Mouse (Mus musculus) small intestine, adult 2 months (tissue): ENCODE measurements around the gene Cphx2. TPM values are rescaled to one million over a fixed set of nuclear protein-coding genes. Genes with fewer than 3 reads are reported as not detected.
"Not testable (repeated sequence)": the region's sequence is repeated elsewhere in the genome, so short reads cannot be mapped to it uniquely, and the experiment has no call there.

ENCODE experiments used
- H3K27ac ChIP-seq: fragments of 200-500 bp; 2 replicates; pipeline ENCODE4 v1.5.1; 2012; ENCODE audit warnings: low read depth, low read length, control low read depth, inconsistent platforms; ENCODE audit not compliant: insufficient read depth
- H3K27me3 ChIP-seq: fragments of 200-500 bp; 2 replicates; pipeline ENCODE4 v1.6.1; 2012; ENCODE audit warnings: mild to moderate bottlenecking, moderate library complexity, low read length, inconsistent platforms; ENCODE audit not compliant: control insufficient read depth, insufficient read depth
- H3K36me3 ChIP-seq: fragments of 200-500 bp; 2 replicates; pipeline ENCODE4 v1.6.1; 2012; ENCODE audit warnings: mild to moderate bottlenecking, low read length, control low read depth, inconsistent platforms; ENCODE audit not compliant: control insufficient read depth, insufficient read depth
- H3K4me1 ChIP-seq: fragments of 200-500 bp; 2 replicates; pipeline ENCODE4 v1.6.1; 2012; ENCODE audit warnings: low read length, inconsistent platforms, mixed read lengths; ENCODE audit not compliant: control insufficient read depth, insufficient read depth, insufficient read length
- H3K4me3 ChIP-seq: fragments of 200-500 bp; 2 replicates; pipeline ENCODE4 v1.5.1; 2012; ENCODE audit warnings: low read depth, mild to moderate bottlenecking, control low read depth, inconsistent platforms, low read length, moderate library complexity
- WGBS: fragments of 180-500 bp; shearing (Covaris S2); methylation state at CpG from one replicate; pipeline ENCODE4 v1.1.7; 2018; 5-methylcytosine and 5-hydroxymethylcytosine counted together
- polyA plus RNA-seq: library from polyadenylated mRNA; depleted of rRNA; stranded (reverse); fragments of >200 nt; gene quantifications from 2 replicates; pipeline ENCODE4 v1.2.3, GENCODE M21; 2012; rRNA removed

Cphx2 gene
- polyA plus RNA-seq, result not detected in 2 replicates

GRCm38 (mm10) chr14:26081216-26081615 is at the start of gene Cphx2:
Gene Cphx2 (plus strand): TSS chr14:26081516.
- not testable (repeated sequence) for H3K4me1 ChIP-seq, H3K27ac ChIP-seq, H3K27me3 ChIP-seq, H3K36me3 ChIP-seq, H3K4me3 ChIP-seq
- no CpG with 5 or more reads among the region's 6 CpGs for WGBS

GRCm38 (mm10) chr14:26034364-26034763 is 47.0 kb upstream of the Cphx2 start:
- H3K4me3 ChIP-seq, H3K4me1 ChIP-seq, H3K36me3 ChIP-seq, H3K27ac ChIP-seq, H3K27me3 ChIP-seq: not testable (repeated sequence)
- WGBS, result no CpG with 5 or more reads among the region's 3 CpGs

DNA sequence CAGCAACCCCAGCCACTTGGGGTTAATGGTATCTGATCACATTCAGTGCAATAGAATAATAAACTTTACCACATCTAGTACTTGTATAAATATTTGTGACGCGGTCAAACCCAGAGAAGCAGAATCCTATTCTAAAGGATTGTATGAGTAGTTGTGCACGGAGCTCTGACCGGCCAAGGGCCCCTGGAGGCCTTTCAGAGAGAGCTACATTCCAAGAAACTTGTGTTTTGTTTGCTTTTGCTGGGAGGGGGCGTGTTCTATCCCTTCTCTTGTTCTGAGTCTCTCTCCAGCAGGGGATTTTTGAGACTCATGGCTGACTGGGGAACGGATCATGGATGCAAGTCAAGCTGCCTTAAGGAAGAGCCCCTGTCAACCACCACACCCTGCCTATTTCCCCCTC is 45.9 kb upstream of the Cphx2 start:
- not testable (repeated sequence) for H3K27ac ChIP-seq, H3K36me3 ChIP-seq, H3K27me3 ChIP-seq, H3K4me3 ChIP-seq, H3K4me1 ChIP-seq
- no CpG with 5 or more reads among the region's 6 CpGs for WGBS

GRCm38 (mm10) chr14:26042611-26043010 is 38.7 kb upstream of the Cphx2 start, which contains the start of gene Gm9780:
Gene Gm9780 (minus strand): TSS chr14:26042711.
- H3K4me3 ChIP-seq, H3K4me1 ChIP-seq, H3K36me3 ChIP-seq, H3K27me3 ChIP-seq, H3K27ac ChIP-seq: not testable (repeated sequence)
- no CpG with 5 or more reads among the region's 26 CpGs for WGBS

- H3K27me3 ChIP-seq, H3K36me3 ChIP-seq, H3K4me3 ChIP-seq, H3K27ac ChIP-seq, H3K4me1 ChIP-seq: not testable (repeated sequence)
- no CpG with 5 or more reads among the region's 5 CpGs for WGBS
Measured at GRCm38 (mm10) chr14:26045007-26045406, 36.3 kb upstream of the Cphx2 start.

DNA sequence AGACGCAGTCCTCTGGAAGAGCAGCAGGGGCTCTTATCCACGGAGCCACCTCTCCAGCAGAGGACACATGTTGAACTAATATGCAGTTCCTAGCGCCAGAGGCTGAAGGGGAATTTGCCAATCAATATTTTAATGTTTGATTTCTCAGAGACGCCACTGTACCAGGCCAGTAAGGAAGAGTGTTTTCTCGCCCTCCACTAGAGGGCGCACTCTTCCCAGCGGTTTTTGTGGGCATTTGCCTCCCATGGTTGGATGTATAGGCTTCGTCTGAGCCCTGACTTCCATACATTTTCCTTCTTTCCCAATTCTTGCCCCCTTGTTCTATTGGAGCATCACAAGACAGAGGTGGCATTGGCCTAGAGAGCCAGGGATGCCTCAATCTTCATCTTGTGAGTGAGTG is 34.3 kb upstream of the Cphx2 start:
- no CpG with 5 or more reads among the region's 8 CpGs for WGBS
- H3K4me3 ChIP-seq, H3K27ac ChIP-seq, H3K36me3 ChIP-seq, H3K4me1 ChIP-seq, H3K27me3 ChIP-seq: not testable (repeated sequence)

DNA sequence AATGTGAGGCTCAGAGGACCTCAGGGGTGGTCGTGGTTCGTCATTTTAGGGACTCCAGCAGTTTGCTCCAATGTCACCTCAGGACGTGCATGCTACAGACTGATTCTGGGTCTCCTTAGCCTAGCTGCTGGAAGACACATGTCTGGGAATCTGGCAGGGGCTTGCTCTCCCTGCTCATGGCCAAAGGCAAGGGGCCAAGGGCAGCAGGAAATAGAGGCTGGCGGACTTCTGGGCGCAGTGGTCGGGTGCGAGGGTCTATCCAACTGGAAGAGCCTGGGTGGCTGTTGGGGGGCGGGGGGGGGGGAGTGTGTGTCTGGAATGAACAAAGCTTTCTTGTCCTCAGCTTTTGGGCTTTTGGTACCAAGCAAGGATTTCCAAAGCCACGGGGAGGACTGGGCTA is 32.5 kb upstream of the Cphx2 start:
- not testable (repeated sequence) for H3K27me3 ChIP-seq, H3K4me1 ChIP-seq, H3K27ac ChIP-seq, H3K36me3 ChIP-seq, H3K4me3 ChIP-seq
- no CpG with 5 or more reads among the region's 9 CpGs for WGBS

GRCm38 (mm10) chr14:26058184-26058583 is 23.1 kb upstream of the Cphx2 start:
- not testable (repeated sequence) for H3K4me1 ChIP-seq, H3K36me3 ChIP-seq, H3K27ac ChIP-seq, H3K27me3 ChIP-seq, H3K4me3 ChIP-seq
- no CpG with 5 or more reads among the region's 3 CpGs for WGBS

DNA sequence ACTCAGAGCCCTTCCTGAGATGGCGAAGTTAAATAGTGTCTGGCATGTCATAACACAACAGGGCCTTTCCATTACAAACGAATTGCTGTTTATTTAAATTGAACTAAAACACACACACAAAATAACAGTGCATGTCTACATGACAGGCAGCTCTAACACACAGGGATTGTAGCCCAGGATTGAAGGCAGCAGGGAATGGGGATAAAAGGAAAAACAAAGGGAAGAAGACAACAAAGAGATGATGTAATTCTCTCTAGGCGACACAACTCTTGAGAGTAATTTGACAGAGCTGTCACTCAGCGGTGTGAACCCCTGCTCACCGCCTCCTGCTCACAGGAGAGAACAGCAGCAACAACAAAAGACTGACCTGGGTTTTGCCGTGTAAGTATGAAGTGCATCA is 22.0 kb upstream of the Cphx2 start:
- not testable (repeated sequence) for H3K27ac ChIP-seq, H3K36me3 ChIP-seq, H3K27me3 ChIP-seq, H3K4me1 ChIP-seq, H3K4me3 ChIP-seq
- no CpG with 5 or more reads among the region's 6 CpGs for WGBS

DNA sequence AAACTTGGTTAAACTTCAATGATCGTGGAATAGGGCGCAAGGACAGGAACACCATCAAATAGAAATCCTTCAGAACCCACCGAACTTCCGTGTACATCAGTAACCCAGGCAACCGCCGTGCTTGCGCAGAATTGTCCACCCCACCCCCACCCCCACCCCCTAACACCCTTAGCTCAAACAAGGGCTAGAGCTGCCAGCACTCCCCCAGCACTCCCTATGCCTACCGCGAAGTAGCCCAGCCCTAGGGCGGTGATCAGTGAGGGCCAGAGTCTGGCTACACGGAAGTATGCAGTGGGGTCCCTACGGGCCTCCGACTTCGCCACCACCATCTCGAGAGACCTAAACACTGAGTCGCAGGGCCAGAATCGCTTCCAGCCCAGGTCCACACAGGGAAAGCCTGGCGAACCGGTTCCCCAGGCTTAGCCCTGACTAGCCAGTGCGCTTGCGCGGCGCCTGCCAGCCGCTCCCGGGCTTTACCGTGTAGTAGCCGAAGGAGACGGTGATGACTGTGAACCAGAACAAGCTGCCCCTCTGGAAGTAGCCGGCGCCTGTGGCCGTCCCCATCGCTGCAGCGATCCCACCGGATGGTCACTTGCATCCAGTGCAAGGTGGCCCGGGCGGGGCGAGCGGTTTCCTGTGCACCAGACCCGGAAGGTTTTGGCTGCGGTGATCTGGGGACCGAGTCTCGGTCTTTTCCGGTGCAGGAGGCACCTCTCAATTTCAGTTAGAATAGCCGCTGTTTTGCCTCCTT is 14.6 kb upstream of the Cphx2 start:
- no CpG with 5 or more reads among the region's 44 CpGs for WGBS
- not testable (repeated sequence) for H3K27me3 ChIP-seq, H3K36me3 ChIP-seq, H3K27ac ChIP-seq, H3K4me3 ChIP-seq, H3K4me1 ChIP-seq

- not testable (repeated sequence) for H3K4me1 ChIP-seq, H3K27ac ChIP-seq, H3K4me3 ChIP-seq, H3K27me3 ChIP-seq, H3K36me3 ChIP-seq
- WGBS, result no CpG with 5 or more reads among the region's 10 CpGs
Measured at GRCm38 (mm10) chr14:26067325-26067633, 14.0 kb upstream of the Cphx2 start, which contains the start of gene Tmem254c. Gene Tmem254c (minus strand): TSS chr14:26067355.
